Comparison of ENCODE assay signal across 8 mouse cellular contexts in the genomic region with DNA sequence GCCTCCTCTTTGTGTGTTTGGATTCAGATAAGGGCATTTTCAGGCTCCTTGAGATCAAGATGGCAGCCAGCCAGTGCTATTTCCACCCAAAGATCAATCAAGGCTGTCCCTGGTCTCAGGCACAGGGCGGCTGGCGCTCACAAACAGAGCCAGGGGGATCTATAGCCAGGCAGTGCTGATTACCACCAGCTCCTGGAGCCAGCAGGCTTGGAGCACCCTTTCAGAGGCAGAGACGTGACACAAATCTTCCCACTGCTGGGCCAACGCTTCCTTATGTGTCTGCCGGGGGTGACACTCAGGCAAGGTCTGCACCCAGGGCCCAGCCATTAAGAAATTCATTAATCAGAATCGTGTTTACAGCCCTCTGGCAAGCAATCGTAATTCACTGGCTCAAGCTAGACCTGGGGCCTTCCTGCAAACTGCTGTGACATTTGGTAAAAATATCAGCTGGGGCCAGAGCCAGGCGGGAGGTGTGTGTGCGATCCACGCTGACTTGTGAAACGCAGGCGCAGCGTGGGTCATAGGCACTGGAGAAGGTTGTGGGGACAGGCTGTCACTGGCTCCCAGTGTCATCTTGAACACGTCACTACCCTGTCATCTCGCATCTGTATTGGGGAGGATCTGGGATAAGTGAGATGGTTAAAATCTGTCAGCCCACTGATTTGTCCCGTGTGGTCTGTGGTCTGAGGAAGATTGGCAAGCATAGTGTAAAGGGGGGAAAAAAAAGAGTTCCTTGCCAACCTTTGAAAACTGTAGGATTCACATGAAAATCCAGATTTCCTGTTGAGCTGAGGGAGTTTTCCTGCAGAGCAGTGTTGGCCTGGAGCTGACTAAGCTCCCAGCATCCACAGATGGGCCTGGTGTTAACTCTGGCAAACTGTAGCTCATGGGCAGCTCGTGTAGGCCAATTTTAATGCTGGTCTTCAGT. TPM values are rescaled to one million over a fixed set of nuclear protein-coding genes. Genes with fewer than 3 reads are reported as not detected.
A peak's percentile ranks its signal among the peaks of the same experiment; 100 is the strongest.
DNase-seq lines count a peak whose midpoint lies in the region; ATAC-seq and TF ChIP-seq lines count a peak whose summit lies in the region.

No protein-coding gene starts in this region.

- no peaks in the 10 kb centered on the region for H3K36me3 ChIP-seq in liver, embryonic 12.5 days
- no peaks in the 10 kb centered on the region for H3K36me3 ChIP-seq in hindbrain, embryonic 15.5 days
- H3K36me3 ChIP-seq in liver, postnatal 0 days (replicated peaks; ENCODE audit: insufficient read depth, low read length) = no peaks in the 10 kb centered on the region
- H3K36me3 ChIP-seq in stomach, postnatal 0 days (ENCODE audit: control insufficient read depth, insufficient read depth, low read length) = no peaks in the 10 kb centered on the region

- DNase-seq in liver = peak; percentile 25
- peak; percentile 57 for DNase-seq in gastrocnemius, adult 18-20 months (ENCODE audit: low spot score)
- DNase-seq in liver, postnatal 0 days = peak; percentile 41
- DNase-seq in stomach, postnatal 0 days (ENCODE audit: low spot score) = no peak
- DNase-seq in natural killer cell, adult 2 months (ENCODE audit: low spot score in 2 of 2) = no peak
- DNase-seq in right cerebral cortex, adult 2 months (ENCODE audit: low spot score in 2 of 2) = no peak

- H3K4me1 ChIP-seq in liver, embryonic 12.5 days = peaks cover 32% of the 10 kb centered on the region
- peaks cover 51% of the 10 kb centered on the region for H3K4me1 ChIP-seq in hindbrain, embryonic 15.5 days (replicated peaks)
- H3K4me1 ChIP-seq in liver, postnatal 0 days (ENCODE audit: insufficient read depth) = peaks cover 13% of the 10 kb centered on the region
- peaks cover 9% of the 10 kb centered on the region; the same call in 1 of the 2 replicates for H3K4me1 ChIP-seq in stomach, postnatal 0 days (replicated peaks; ENCODE audit: control insufficient read depth, insufficient read depth)

- no peak overlapping the region for H3K4me2 ChIP-seq in liver, embryonic 12.5 days
- no peak overlapping the region for H3K4me2 ChIP-seq in hindbrain, embryonic 15.5 days
- no peak overlapping the region for H3K4me2 ChIP-seq in liver, postnatal 0 days (ENCODE audit: low read depth, low read length)
- H3K4me2 ChIP-seq in stomach, postnatal 0 days (replicated peaks; ENCODE audit: low read depth) = no peak overlapping the region

- WGBS in liver, embryonic 12.5 days (ENCODE audit: insufficient replicate concordance) = 56% methylated on average over 17 of the region's 17 CpGs
- 32% methylated on average over 17 of the region's 17 CpGs for WGBS in hindbrain, embryonic 15.5 days
- WGBS in liver, postnatal 0 days (ENCODE audit: insufficient replicate concordance) = 57% methylated on average over 17 of the region's 17 CpGs
- 35% methylated on average over 17 of the region's 17 CpGs for WGBS in stomach, postnatal 0 days

- H3K9me3 ChIP-seq in liver, embryonic 12.5 days (replicated peaks) = no peaks in the 10 kb centered on the region
- no peaks in the 10 kb centered on the region for H3K9me3 ChIP-seq in hindbrain, embryonic 15.5 days
- no peaks in the 10 kb centered on the region for H3K9me3 ChIP-seq in liver, postnatal 0 days (ENCODE audit: low read length)
- no peaks in the 10 kb centered on the region for H3K9me3 ChIP-seq in stomach, postnatal 0 days (ENCODE audit: control insufficient read depth, low read length)

- H3K27ac ChIP-seq in liver, embryonic 12.5 days = no peak overlapping the region
- H3K27ac ChIP-seq in hindbrain, embryonic 15.5 days (replicated peaks) = 0 out of 2 replicates have a peak overlapping the region, but pooled peaks have one; percentile 0
- H3K27ac ChIP-seq in liver, postnatal 0 days (ENCODE audit: low read depth) = peak overlapping the region; percentile 66; the same call in 1 of the 2 replicates
- H3K27ac ChIP-seq in stomach, postnatal 0 days (replicated peaks) = peak overlapping the region; percentile 24; the same call in 1 of the 2 replicates

- no peak for TF ChIP-seq EP300 in liver, postnatal 0 days (IDR thresholded peaks at IDR 0.05; ENCODE audit: low read depth)
- no peak for TF ChIP-seq EP300 in stomach, postnatal 0 days (optimal IDR thresholded peaks at IDR 0.05)

- no peak overlapping the region for H3K4me3 ChIP-seq in liver, embryonic 12.5 days
- H3K4me3 ChIP-seq in hindbrain, embryonic 15.5 days = no peak overlapping the region
- H3K4me3 ChIP-seq in liver, postnatal 0 days (ENCODE audit: low read depth, low read length) = no peak overlapping the region
- no peak overlapping the region for H3K4me3 ChIP-seq in stomach, postnatal 0 days (ENCODE audit: low read depth, low read length)

- ATAC-seq in liver, embryonic 12.5 days = no peak
- ATAC-seq in hindbrain, embryonic 15.5 days (ENCODE audit: low FRiP score, low read depth) = peak; percentile 71
- peak; percentile 26 for ATAC-seq in liver, postnatal 0 days
- ATAC-seq in stomach, postnatal 0 days (ENCODE audit: low FRiP score, low TSS enrichment) = peak; percentile 9; the same call in 1 of the 2 replicates

- no peak for TF ChIP-seq CTCF in liver, postnatal 0 days (IDR thresholded peaks at IDR 0.05; ENCODE audit: low read depth)
- TF ChIP-seq CTCF in stomach, postnatal 0 days (IDR thresholded peaks at IDR 0.05; ENCODE audit: low read depth) = no peak

- no peak overlapping the region for H3K9ac ChIP-seq in liver, embryonic 12.5 days
- no peak overlapping the region for H3K9ac ChIP-seq in hindbrain, embryonic 15.5 days
- H3K9ac ChIP-seq in liver, postnatal 0 days (replicated peaks) = 0 out of 2 replicates have a peak overlapping the region, but pooled peaks have one; percentile 21
- H3K9ac ChIP-seq in stomach, postnatal 0 days (ENCODE audit: low read length) = no peak overlapping the region

- peaks cover 98% of the 10 kb centered on the region for H3K27me3 ChIP-seq in liver, embryonic 12.5 days (replicated peaks)
- 0 out of 2 replicates have a peak, but pooled peaks cover 4% of the 10 kb centered on the region for H3K27me3 ChIP-seq in hindbrain, embryonic 15.5 days
- H3K27me3 ChIP-seq in liver, postnatal 0 days (ENCODE audit: insufficient read depth, low read length) = 0 out of 2 replicates have a peak, but pooled peaks cover 6% of the 10 kb centered on the region
- H3K27me3 ChIP-seq in stomach, postnatal 0 days (ENCODE audit: control insufficient read depth, insufficient read depth, low read length) = no peaks in the 10 kb centered on the region

RNA-seq across cellular contexts. Expression of gene Tle3, which starts 56.5 kb away (rescaled TPM):
- polyA plus RNA-seq in liver, embryonic 12.5 days (2016; fragmentation: Nextera tagmentation; extraction: Ambion mirVana) = 7.7 and 8.2 TPM in 2 replicates
- total RNA-seq in gastrocnemius, adult 18-20 months (2021) = 1 to 10 TPM; 7.1 TPM
- 23.6 and 28.8 TPM in 2 replicates for polyA plus RNA-seq in hindbrain, embryonic 15.5 days (2015; fragmentation: Nextera tagmentation; extraction: Ambion mirVana)
- polyA plus RNA-seq in liver, postnatal 0 days (2015; fragmentation: Nextera tagmentation; extraction: Ambion mirVana) = 3.2 and 3.6 TPM in 2 replicates
- 16.8 and 18.2 TPM in 2 replicates for polyA plus RNA-seq in stomach, postnatal 0 days (2015; fragmentation: Nextera tagmentation; extraction: Ambion mirVana)

Comparison
In these comparisons a context has a peak if more than half of its experiments do, and no peak if none do; other contexts are left out.
1. DNase-seq: peak in liver (single experiment), gastrocnemius, adult 18-20 months (single experiment) and liver, postnatal 0 days (single experiment); none in stomach, postnatal 0 days (single experiment), natural killer cell, adult 2 months (0 of 2) and right cerebral cortex, adult 2 months (0 of 2).